Mouse (Mus musculus): Measurements from ENCODE around the gene Gm6351.
"Not testable (repeated sequence)": the region's sequence is repeated elsewhere in the genome, so short reads cannot be mapped to it uniquely, and the experiment has no call there.

Gm6351 gene

DNA sequence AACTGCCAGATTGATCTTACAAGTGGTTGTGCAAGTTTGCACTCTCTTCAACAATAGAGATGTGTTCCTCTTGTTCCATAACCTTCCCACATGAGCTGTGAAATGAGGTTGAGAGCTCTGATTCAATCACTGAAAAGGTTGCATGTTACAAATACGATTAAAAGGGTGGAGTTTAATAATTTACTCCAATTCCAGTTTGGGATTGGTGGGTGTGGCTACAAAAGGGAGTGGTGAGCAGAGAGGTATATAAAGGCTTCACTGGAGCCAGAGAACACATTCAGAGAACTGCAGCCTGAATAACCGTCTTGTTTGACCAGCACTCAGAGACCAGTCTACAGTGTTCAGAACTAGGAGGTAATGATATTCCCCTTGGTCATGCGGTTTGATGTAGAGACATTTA, at the start of gene Gm6351:
TSS of gene Gm6351 (plus strand) at position 301 of the 400 bp plus-strand sequence.
- DNase-seq, result not testable (repeated sequence)

- not testable (repeated sequence) for DNase-seq
Measured at GRCm38 (mm10) chr5:94070445-94070844, 5.7 kb upstream of the Gm6351 start, which contains the start of gene BC061212. BC061212 (minus strand) TSS chr5:94070545.

Measured in kidney, postnatal 4 days (tissue).